Mouse (Mus musculus): ENCODE measurements around the gene Rgmb.

- no peak for TF ChIP-seq CTCF (IDR thresholded peaks at IDR 0.05; ENCODE audit: control insufficient read depth, insufficient read depth, insufficient replicate concordance, low read depth, low read length)
- no peak for TF ChIP-seq POLR2A (IDR thresholded peaks at IDR 0.05; ENCODE audit: control insufficient read depth, low read depth, low read length)
Observed at GRCm38 (mm10) chr17:15824854-15825253, 6.0 kb downstream of the Rgmb start.

Measured in testis, adult 2 months (tissue).